Mouse (Mus musculus): ENCODE data around the gene Smok3c. TPM values are rescaled to one million over a fixed set of nuclear protein-coding genes. Genes with fewer than 3 reads are reported as not detected.
"Not testable (repeated sequence)": the region's sequence is repeated elsewhere in the genome, so short reads cannot be mapped to it uniquely, and the experiment has no call there.

The Smok3c gene
- polyA plus RNA-seq (2012; rRNA removed) = not detected in 2 replicates

- DNase-seq (ENCODE audit: low read depth) = not testable (repeated sequence)
Observed at GRCm38 (mm10) chr5:138052894-138053293, at the start of gene Smok3c. Smok3c (plus strand) TSS chr5:138053194.

- no peak for DNase-seq (ENCODE audit: low read depth)
Observed at GRCm38 (mm10) chr5:138009437-138009836, 43.6 kb upstream of the Smok3c start.

GRCm38 (mm10) chr5:138012382-138012781 is 40.6 kb upstream of the Smok3c start:
- no peak for DNase-seq (ENCODE audit: low read depth)

GRCm38 (mm10) chr5:138016530-138016929 is 36.5 kb upstream of the Smok3c start:
- no peak for DNase-seq (ENCODE audit: low read depth)

- DNase-seq (ENCODE audit: low read depth) = no peak
Observed at GRCm38 (mm10) chr5:138016997-138017396, 36.0 kb upstream of the Smok3c start.

GRCm38 (mm10) chr5:138019577-138019976 is 33.4 kb upstream of the Smok3c start:
- DNase-seq (ENCODE audit: low read depth) = not testable (repeated sequence)

GRCm38 (mm10) chr5:138020961-138021479 is 32.0 kb upstream of the Smok3c start, which contains the start of the genes Smok3a and Smok3b:
Smok3a (plus strand) TSS chr5:138021261.
Smok3b (plus strand) TSS chr5:138021429.
- not testable (repeated sequence) for DNase-seq (ENCODE audit: low read depth)

- no peak for DNase-seq (ENCODE audit: low read depth)
Observed at GRCm38 (mm10) chr5:138073803-138074202, 20.8 kb downstream of the Smok3c start.

GRCm38 (mm10) chr5:138075684-138076083 is 22.7 kb downstream of the Smok3c start:
- no peak for DNase-seq (ENCODE audit: low read depth)

GRCm38 (mm10) chr5:138076148-138076547 is 23.2 kb downstream of the Smok3c start:
- DNase-seq (ENCODE audit: low read depth) = no peak

GRCm38 (mm10) chr5:138080456-138080855 is 27.5 kb downstream of the Smok3c start:
- no peak for DNase-seq (ENCODE audit: low read depth)

GRCm38 (mm10) chr5:138081446-138081845 is 28.5 kb downstream of the Smok3c start:
- no peak for DNase-seq (ENCODE audit: low read depth)

GRCm38 (mm10) chr5:138083318-138083900 is 30.4 kb downstream of the Smok3c start:
- no peak for DNase-seq (ENCODE audit: low read depth)

- no peak for DNase-seq (ENCODE audit: low read depth)
Observed at GRCm38 (mm10) chr5:138083936-138084335, 30.9 kb downstream of the Smok3c start.

GRCm38 (mm10) chr5:138084507-138084906 is 31.5 kb downstream of the Smok3c start:
- no peak for DNase-seq (ENCODE audit: low read depth)

- peak; percentile 70 for DNase-seq (ENCODE audit: low read depth)
Observed at GRCm38 (mm10) chr5:138084996-138085395, 32.0 kb downstream of the Smok3c start, which contains the start of gene Zkscan1. Zkscan1 (plus strand) TSS chr5:138085084.

- no peak for DNase-seq (ENCODE audit: low read depth)
Observed at GRCm38 (mm10) chr5:138085421-138085911, 32.5 kb downstream of the Smok3c start.

- DNase-seq (ENCODE audit: low read depth) = no peak
Observed at GRCm38 (mm10) chr5:138086842-138087241, 33.8 kb downstream of the Smok3c start.

GRCm38 (mm10) chr5:138088366-138088765 is 35.4 kb downstream of the Smok3c start:
- no peak for DNase-seq (ENCODE audit: low read depth)

GRCm38 (mm10) chr5:138089108-138089551 is 36.1 kb downstream of the Smok3c start:
- DNase-seq (ENCODE audit: low read depth) = no peak

GRCm38 (mm10) chr5:138090271-138090670 is 37.3 kb downstream of the Smok3c start:
- DNase-seq (ENCODE audit: low read depth) = no peak

GRCm38 (mm10) chr5:138090737-138091136 is 37.7 kb downstream of the Smok3c start:
- no peak for DNase-seq (ENCODE audit: low read depth)

- no peak for DNase-seq (ENCODE audit: low read depth)
Observed at GRCm38 (mm10) chr5:138092771-138093170, 39.8 kb downstream of the Smok3c start.

Measured in gonadal fat pad, adult 2 months (tissue).